Mouse (Mus musculus) c-Kit-negative CD71-positive TER-119-positive erythroid progenitor cells, embryonic 14.5 days (primary cell): ENCODE results near the gene Ache.

Experiments used
- DNase-seq: peaks from one replicate; pipeline ENCODE4 v3.0.0-alpha.2; 2013; ENCODE audit warnings: low read depth, low spot score

Ache gene

GRCm38 (mm10) chr5:137334317-137334716, 47.0 kb downstream of the Ache start:
- DNase-seq = no peak

GRCm38 (mm10) chr5:137335066-137335465, 47.7 kb downstream of the Ache start:
- DNase-seq = no peak

- DNase-seq = no peak
Observed at GRCm38 (mm10) chr5:137337190-137337589, 49.9 kb downstream of the Ache start.

- peak; percentile 55 for DNase-seq
Observed at GRCm38 (mm10) chr5:137338256-137338655, 50.9 kb downstream of the Ache start.

- no peak for DNase-seq
Observed at GRCm38 (mm10) chr5:137338663-137339289, 51.5 kb downstream of the Ache start.

- no peak for DNase-seq
Observed at GRCm38 (mm10) chr5:137339290-137339979, 52.1 kb downstream of the Ache start.

- no peak for DNase-seq
Observed at GRCm38 (mm10) chr5:137340222-137340621, 52.9 kb downstream of the Ache start.

- DNase-seq = no peak
Observed at GRCm38 (mm10) chr5:137342407-137343012, 55.2 kb downstream of the Ache start.

- no peak for DNase-seq
Observed at GRCm38 (mm10) chr5:137343412-137343811, 56.1 kb downstream of the Ache start.

GRCm38 (mm10) chr5:137343869-137344268, 56.5 kb downstream of the Ache start:
- DNase-seq = no peak
